Mouse (Mus musculus): ENCODE measurements around the gene Sat2.

The Sat2 gene

GRCm38 (mm10) chr11:69621571-69622268 is at the start of gene Sat2:
TSS of gene Sat2 (plus strand) at chr11:69622024.
- in situ Hi-C loops (cut with MboI, MseI) = no loop called here

GRCm38 (mm10) chr11:69575220-69575619 is 46.6 kb upstream of the Sat2 start:
- in situ Hi-C loops (cut with MboI, MseI) = no loop called here

GRCm38 (mm10) chr11:69576307-69576706 is 45.5 kb upstream of the Sat2 start:
- in situ Hi-C loops (cut with MboI, MseI) = no loop called here

- in situ Hi-C loops (cut with MboI, MseI) = no loop called here
Observed at GRCm38 (mm10) chr11:69578301-69578700, 43.5 kb upstream of the Sat2 start.

GRCm38 (mm10) chr11:69579128-69580017 is 42.5 kb upstream of the Sat2 start:
- in situ Hi-C loops (cut with MboI, MseI) = loop anchor here (5.0 kb wide), 1 partner anchor 78 kb away; the partner anchor contains the start of gene Sox15

- in situ Hi-C loops (cut with MboI, MseI) = loop anchor here (5.0 kb wide), 1 partner anchor 77 kb away; the partner anchor contains the start of gene Sox15
Observed at GRCm38 (mm10) chr11:69580091-69580514, 41.7 kb upstream of the Sat2 start, which contains the start of the genes Wrap53 and Trp53. TSS of gene Wrap53 (minus strand) at chr11:69580255. TSS of gene Trp53 (plus strand) at chr11:69580359.

GRCm38 (mm10) chr11:69580572-69581146 is 41.2 kb upstream of the Sat2 start:
- in situ Hi-C loops (cut with MboI, MseI) = loop anchor here (5.0 kb wide), 1 partner anchor 77 kb away; the partner anchor contains the start of gene Sox15

- in situ Hi-C loops (cut with MboI, MseI) = loop anchor here (5.0 kb wide), 1 partner anchor 76 kb away; the partner anchor contains the start of gene Sox15
Observed at GRCm38 (mm10) chr11:69581147-69581688, 40.6 kb upstream of the Sat2 start.

GRCm38 (mm10) chr11:69581814-69582213 is 40.0 kb upstream of the Sat2 start:
- in situ Hi-C loops (cut with MboI, MseI) = loop anchor here (5.0 kb wide), 1 partner anchor 75 kb away; the partner anchor contains the start of gene Sox15

- in situ Hi-C loops (cut with MboI, MseI) = loop anchor here (5.0 kb wide), 1 partner anchor 75 kb away; the partner anchor contains the start of gene Sox15
Observed at GRCm38 (mm10) chr11:69582230-69582805, 39.5 kb upstream of the Sat2 start.

GRCm38 (mm10) chr11:69584008-69584407 is 37.8 kb upstream of the Sat2 start:
- in situ Hi-C loops (cut with MboI, MseI) = loop anchor here (5.0 kb wide), 1 partner anchor 73 kb away; the partner anchor contains the start of gene Sox15

- in situ Hi-C loops (cut with MboI, MseI) = loop anchor here (5.0 kb wide), 1 partner anchor 72 kb away; the partner anchor contains the start of gene Sox15
Observed at GRCm38 (mm10) chr11:69584937-69585336, 36.9 kb upstream of the Sat2 start.

- in situ Hi-C loops (cut with MboI, MseI) = no loop called here
Observed at GRCm38 (mm10) chr11:69585718-69586325, 36.0 kb upstream of the Sat2 start.

GRCm38 (mm10) chr11:69589207-69589834 is 32.5 kb upstream of the Sat2 start:
- in situ Hi-C loops (cut with MboI, MseI) = no loop called here

GRCm38 (mm10) chr11:69590622-69591021 is 31.2 kb upstream of the Sat2 start:
- in situ Hi-C loops (cut with MboI, MseI) = no loop called here

GRCm38 (mm10) chr11:69591424-69591823 is 30.4 kb upstream of the Sat2 start:
- in situ Hi-C loops (cut with MboI, MseI) = no loop called here

GRCm38 (mm10) chr11:69591899-69592637 is 29.8 kb upstream of the Sat2 start:
- in situ Hi-C loops (cut with MboI, MseI) = no loop called here

GRCm38 (mm10) chr11:69592799-69593198 is 29.0 kb upstream of the Sat2 start:
- in situ Hi-C loops (cut with MboI, MseI) = no loop called here

GRCm38 (mm10) chr11:69594853-69595252 is 27.0 kb upstream of the Sat2 start:
- in situ Hi-C loops (cut with MboI, MseI) = no loop called here
